In genomic region chr7:99128020-99128950, GRCm38 (mm10) we compare ENCODE assay signal across 9 mouse cellular contexts. TPM values are rescaled to one million over a fixed set of nuclear protein-coding genes. Genes with fewer than 3 reads are reported as not detected.
A peak's percentile ranks its signal among the peaks of the same experiment; 100 is the strongest.
DNase-seq lines count a peak whose midpoint lies in the region; ATAC-seq and TF ChIP-seq lines count a peak whose summit lies in the region.
"Had no signal": no experiment of that assay in that cellular context is flagged by ENCODE, and none has a peak within 500 bp of the region (broad histone marks: within the 10 kb centered on the region; RNA-seq: fewer than 3 reads in every experiment).

No protein-coding gene starts in this region.

- TF ChIP-seq EP300 in stomach, postnatal 0 days (optimal IDR thresholded peaks at IDR 0.05), result no peak

- no peaks in the 10 kb centered on the region for H3K27me3 ChIP-seq in heart, embryonic 13.5 days (replicated peaks)
- no peaks in the 10 kb centered on the region for H3K27me3 ChIP-seq in limb, embryonic 13.5 days
- no peaks in the 10 kb centered on the region for H3K27me3 ChIP-seq in stomach, postnatal 0 days (ENCODE audit: control insufficient read depth, insufficient read depth, low read length)

- H3K27ac ChIP-seq in heart, embryonic 13.5 days (replicated peaks), result peak overlapping the region; percentile 75
- peak overlapping the region; percentile 82 for H3K27ac ChIP-seq in limb, embryonic 13.5 days
- H3K27ac ChIP-seq in stomach, postnatal 0 days (replicated peaks), result no peak overlapping the region; the same call in 1 of the 2 replicates

- H3K4me1 ChIP-seq in heart, embryonic 13.5 days, result peaks cover 80% of the 10 kb centered on the region
- H3K4me1 ChIP-seq in limb, embryonic 13.5 days, result peaks cover 38% of the 10 kb centered on the region
- 0 out of 2 replicates have a peak, but pooled peaks cover 9% of the 10 kb centered on the region for H3K4me1 ChIP-seq in stomach, postnatal 0 days (replicated peaks; ENCODE audit: control insufficient read depth, insufficient read depth)

- intact Hi-C loops in left cerebral cortex, postnatal 14 days (cut with DNase I), result no loop called here

- H3K9me3 ChIP-seq in heart, embryonic 13.5 days, result peaks cover 9% of the 10 kb centered on the region; the same call in 1 of the 2 replicates
- H3K9me3 ChIP-seq in limb, embryonic 13.5 days, result peaks cover 8% of the 10 kb centered on the region; the same call in 1 of the 2 replicates
- no peaks in the 10 kb centered on the region for H3K9me3 ChIP-seq in stomach, postnatal 0 days (ENCODE audit: control insufficient read depth, low read length)

- no peak overlapping the region for H3K4me3 ChIP-seq in heart, embryonic 13.5 days
- H3K4me3 ChIP-seq in limb, embryonic 13.5 days, result no peak overlapping the region
- no peak overlapping the region for H3K4me3 ChIP-seq in stomach, postnatal 0 days (ENCODE audit: low read depth, low read length)

- no peak overlapping the region; the same call in 1 of the 2 replicates for H3K9ac ChIP-seq in heart, embryonic 13.5 days
- H3K9ac ChIP-seq in limb, embryonic 13.5 days, result no peak overlapping the region
- no peak overlapping the region for H3K9ac ChIP-seq in stomach, postnatal 0 days (ENCODE audit: low read length)

- peaks cover 13% of the 10 kb centered on the region for H3K36me3 ChIP-seq in heart, embryonic 13.5 days
- H3K36me3 ChIP-seq in limb, embryonic 13.5 days, result 0 out of 2 replicates have a peak, but pooled peaks cover 4% of the 10 kb centered on the region
- H3K36me3 ChIP-seq in stomach, postnatal 0 days (ENCODE audit: control insufficient read depth, insufficient read depth, low read length), result no peaks in the 10 kb centered on the region

- ATAC-seq in heart, embryonic 13.5 days (ENCODE audit: extremely low read depth, insufficient number of reproducible peaks, low FRiP score, low TSS enrichment), result no peak
- peak; percentile 61; the same call in 1 of the 2 replicates for ATAC-seq in limb, embryonic 13.5 days (ENCODE audit: low FRiP score, low read depth)
- ATAC-seq in stomach, postnatal 0 days (ENCODE audit: low FRiP score, low TSS enrichment), result peak; percentile 26; the same call in 1 of the 2 replicates

- DNase-seq in heart, adult 8-10 months (ENCODE audit: low spot score), result no peak
- peak; percentile 28 for DNase-seq in urinary bladder, postnatal 14 days (ENCODE audit: low spot score)
- no peak for DNase-seq in urinary bladder, postnatal 4 days (ENCODE audit: low spot score in 2 of 2)
- DNase-seq in stomach, postnatal 0 days (ENCODE audit: low spot score), result peak; percentile 42
- DNase-seq in frontal cortex, postnatal 36 days (ENCODE audit: low spot score in 2 of 2), result no peak
- no peak for DNase-seq in left cerebral cortex, postnatal 14 days (ENCODE audit: low spot score in 2 of 2)
- DNase-seq: heart, postnatal 4 days had no signal

- no peak overlapping the region for H3K4me2 ChIP-seq in heart, embryonic 13.5 days
- H3K4me2 ChIP-seq in limb, embryonic 13.5 days (replicated peaks), result peak overlapping the region; percentile 39
- H3K4me2 ChIP-seq in stomach, postnatal 0 days (replicated peaks; ENCODE audit: low read depth), result no peak overlapping the region

- 58% methylated on average over 10 of the region's 10 CpGs for WGBS in heart, embryonic 13.5 days
- WGBS in limb, embryonic 13.5 days, result 25% methylated on average over 10 of the region's 10 CpGs
- 41% methylated on average over 10 of the region's 10 CpGs for WGBS in stomach, postnatal 0 days

- TF ChIP-seq CTCF in stomach, postnatal 0 days (IDR thresholded peaks at IDR 0.05; ENCODE audit: low read depth), result no peak

RNA-seq across cellular contexts. Expression of gene Uvrag, which starts 12.7 kb away (rescaled TPM):
- polyA plus RNA-seq in heart, embryonic 13.5 days (2015; fragmentation: Nextera tagmentation; extraction: Ambion mirVana), result 14.8 and 15.5 TPM in 2 replicates
- total RNA-seq in heart, adult 8-10 months (2022), result 10 to 100 TPM; 17.5 to 22.1 (median 20.3) TPM
- 15.7 and 16.4 TPM in 2 replicates for polyA plus RNA-seq in limb, embryonic 13.5 days (2015; fragmentation: Nextera tagmentation; extraction: Ambion mirVana)
- polyA plus RNA-seq in stomach, postnatal 0 days (2015; fragmentation: Nextera tagmentation; extraction: Ambion mirVana), result 9.8 and 10.7 TPM in 2 replicates
- 10 to 100 TPM; 39.4 to 41.7 TPM for total RNA-seq in left cerebral cortex, postnatal 14 days (2021)

RNA-seq across cellular contexts. Expression of gene Dgat2, which starts 54.2 kb away (rescaled TPM):
- polyA plus RNA-seq in heart, embryonic 13.5 days (2015; fragmentation: Nextera tagmentation; extraction: Ambion mirVana), result 10.6 and 13.0 TPM in 2 replicates
- total RNA-seq in heart, adult 8-10 months (2022), result 100 to 1,000 TPM; 341 to 454 (median 381) TPM
- 15.0 and 15.8 TPM in 2 replicates for polyA plus RNA-seq in limb, embryonic 13.5 days (2015; fragmentation: Nextera tagmentation; extraction: Ambion mirVana)
- 307 and 320 TPM in 2 replicates for polyA plus RNA-seq in stomach, postnatal 0 days (2015; fragmentation: Nextera tagmentation; extraction: Ambion mirVana)
- 100 to 1,000 TPM in 1 of 2 experiments, 10 to 100 TPM in 1; 89.2 to 100 TPM for total RNA-seq in left cerebral cortex, postnatal 14 days (2021)

Comparison
In these comparisons a context has a peak if more than half of its experiments do, and no peak if none do; other contexts are left out.
1. DNase-seq: peak in urinary bladder, postnatal 14 days (single experiment) and stomach, postnatal 0 days (single experiment); none in heart, adult 8-10 months (single experiment), urinary bladder, postnatal 4 days (0 of 2), frontal cortex, postnatal 36 days (0 of 2) and left cerebral cortex, postnatal 14 days (0 of 2).
2. RNA of gene Dgat2, which starts 54.2 kb away (polyA plus RNA-seq): 307 to 320 TPM in stomach, postnatal 0 days; 15.0 to 15.8 TPM in limb, embryonic 13.5 days and 10.6 to 13.0 TPM in heart, embryonic 13.5 days; every median in the first group is over 10 times any median in the second.